ENCODE assay signal across 22 mouse cellular contexts in genomic region chr17:49535580-49535979, GRCm38 (mm10). TPM values are rescaled to one million over a fixed set of nuclear protein-coding genes. Genes with fewer than 3 reads are reported as not detected.
A peak's percentile ranks its signal among the peaks of the same experiment; 100 is the strongest.
DNase-seq lines count a peak whose midpoint lies in the region; ATAC-seq lines count a peak whose summit lies in the region.
"Had no signal": no experiment of that assay in that cellular context is flagged by ENCODE, and none has a peak within 500 bp of the region (broad histone marks: within the 10 kb centered on the region; RNA-seq: fewer than 3 reads in every experiment).

No protein-coding gene starts in this region.

- no peak overlapping the region for H3K9ac ChIP-seq in kidney, embryonic 15.5 days
- no peak overlapping the region for H3K9ac ChIP-seq in kidney, embryonic 14.5 days (ENCODE audit: low read depth, low read length)
- no peak overlapping the region for H3K9ac ChIP-seq in neural tube, embryonic 13.5 days
- no peak overlapping the region for H3K9ac ChIP-seq in neural tube, embryonic 15.5 days (replicated peaks)
- H3K9ac ChIP-seq: forebrain, embryonic 15.5 days; heart, embryonic 12.5 days; liver, postnatal 0 days had no signal

- DNase-seq in lung, postnatal 10 days = peak; percentile 65
- no peak for DNase-seq in heart, postnatal 25 days (ENCODE audit: low spot score)
- no peak for DNase-seq in gastrocnemius, postnatal 36 days
- DNase-seq: adrenal gland, postnatal 36 days; cerebellum, postnatal 10 days; embryo, embryonic 11 days; kidney, postnatal 14 days; liver, postnatal 0 days; right cerebral cortex, postnatal 14 days; thymus, adult 18-20 months had no signal

- no peaks in the 10 kb centered on the region for H3K36me3 ChIP-seq in kidney, embryonic 15.5 days
- no peaks in the 10 kb centered on the region for H3K36me3 ChIP-seq in kidney, embryonic 14.5 days (ENCODE audit: control insufficient read depth, insufficient read depth, low read length)
- H3K36me3 ChIP-seq in neural tube, embryonic 13.5 days = no peaks in the 10 kb centered on the region
- H3K36me3 ChIP-seq in neural tube, embryonic 15.5 days = no peaks in the 10 kb centered on the region
- H3K36me3 ChIP-seq: forebrain, embryonic 15.5 days; heart, embryonic 12.5 days; midbrain, embryonic 10.5 days had no signal

- H3K4me1 ChIP-seq in kidney, embryonic 15.5 days = peaks cover 36% of the 10 kb centered on the region
- H3K4me1 ChIP-seq in kidney, embryonic 14.5 days (ENCODE audit: control insufficient read depth, insufficient read depth, low read length) = peaks cover 16% of the 10 kb centered on the region
- H3K4me1 ChIP-seq in neural tube, embryonic 13.5 days (replicated peaks) = peaks cover 52% of the 10 kb centered on the region
- H3K4me1 ChIP-seq in neural tube, embryonic 15.5 days = peaks cover 19% of the 10 kb centered on the region; the same call in 1 of the 2 replicates

- H3K27ac ChIP-seq in kidney, embryonic 15.5 days = 0 out of 2 replicates have a peak overlapping the region, but pooled peaks have one; percentile 22
- H3K27ac ChIP-seq in kidney, embryonic 14.5 days (ENCODE audit: low read depth, low read length) = no peak overlapping the region
- H3K27ac ChIP-seq in neural tube, embryonic 13.5 days (replicated peaks) = peak overlapping the region; percentile 33; the same call in 1 of the 2 replicates
- no peak overlapping the region for H3K27ac ChIP-seq in neural tube, embryonic 15.5 days (replicated peaks)
- H3K27ac ChIP-seq: forebrain, embryonic 15.5 days; midbrain, embryonic 10.5 days had no signal

- intact Hi-C loops in heart, postnatal 25 days (cut with DNase I) = no loop called here
- intact Hi-C loops in gastrocnemius, postnatal 36 days (cut with DNase I) = no loop called here

- no peaks in the 10 kb centered on the region for H3K9me3 ChIP-seq in kidney, embryonic 15.5 days (replicated peaks)
- no peaks in the 10 kb centered on the region for H3K9me3 ChIP-seq in kidney, embryonic 14.5 days (ENCODE audit: control insufficient read depth, low read length)
- H3K9me3 ChIP-seq in neural tube, embryonic 13.5 days = no peaks in the 10 kb centered on the region
- H3K9me3 ChIP-seq in neural tube, embryonic 15.5 days (replicated peaks) = no peaks in the 10 kb centered on the region
- H3K9me3 ChIP-seq: forebrain, embryonic 15.5 days; heart, embryonic 12.5 days; midbrain, embryonic 10.5 days had no signal

- H3K27me3 ChIP-seq in kidney, embryonic 15.5 days = no peaks in the 10 kb centered on the region
- H3K27me3 ChIP-seq in kidney, embryonic 14.5 days (ENCODE audit: control insufficient read depth, insufficient read depth, low read length) = no peaks in the 10 kb centered on the region
- no peaks in the 10 kb centered on the region for H3K27me3 ChIP-seq in neural tube, embryonic 13.5 days
- H3K27me3 ChIP-seq in neural tube, embryonic 15.5 days (replicated peaks) = no peaks in the 10 kb centered on the region
- H3K27me3 ChIP-seq: forebrain, embryonic 15.5 days; heart, embryonic 12.5 days; Patski had no signal

- ATAC-seq in kidney, embryonic 15.5 days (replicated peaks; ENCODE audit: low FRiP score) = no peak
- ATAC-seq in kidney, embryonic 14.5 days (ENCODE audit: low FRiP score, low TSS enrichment) = no peak
- no peak for ATAC-seq in neural tube, embryonic 13.5 days (ENCODE audit: low read depth)
- no peak for ATAC-seq in neural tube, embryonic 15.5 days (ENCODE audit: low FRiP score)
- ATAC-seq: activated CD4-positive, CD25-positive, alpha-beta regulatory T cell, adult 4 months; forebrain, embryonic 15.5 days; inflammation-experienced regulatory T-cells, adult 6 months; liver, postnatal 0 days; Patski had no signal

- H3K4me3 ChIP-seq in kidney, embryonic 15.5 days (replicated peaks) = no peak overlapping the region
- H3K4me3 ChIP-seq in kidney, embryonic 14.5 days (ENCODE audit: low read length) = no peak overlapping the region
- H3K4me3 ChIP-seq in neural tube, embryonic 13.5 days = no peak overlapping the region
- no peak overlapping the region for H3K4me3 ChIP-seq in neural tube, embryonic 15.5 days (replicated peaks)
- H3K4me3 ChIP-seq: erythroblast, embryonic 14.5 days; forebrain, embryonic 15.5 days; heart, embryonic 12.5 days; midbrain, embryonic 10.5 days had no signal

- WGBS in kidney, embryonic 15.5 days = 41% methylated on average over 4 of the region's 4 CpGs
- WGBS in kidney, embryonic 14.5 days = 48% methylated on average over 4 of the region's 4 CpGs
- 54% methylated on average over 4 of the region's 4 CpGs for WGBS in neural tube, embryonic 13.5 days
- WGBS in neural tube, embryonic 15.5 days = 40% methylated on average over 4 of the region's 4 CpGs

- H3K4me2 ChIP-seq in kidney, embryonic 15.5 days = no peak overlapping the region
- H3K4me2 ChIP-seq in kidney, embryonic 14.5 days (replicated peaks; ENCODE audit: low read depth, low read length) = no peak overlapping the region
- H3K4me2 ChIP-seq in neural tube, embryonic 13.5 days = no peak overlapping the region
- H3K4me2 ChIP-seq in neural tube, embryonic 15.5 days = no peak overlapping the region
- H3K4me2 ChIP-seq: forebrain, embryonic 15.5 days; heart, embryonic 12.5 days had no signal

RNA-seq across cellular contexts. Expression of gene Daam2, which starts 28.6 kb away (rescaled TPM):
- polyA plus RNA-seq in kidney, embryonic 15.5 days (2015; fragmentation: Nextera tagmentation; extraction: Ambion mirVana) = 6.6 and 7.1 TPM in 2 replicates
- 4.7 and 7.9 TPM in 2 replicates for polyA plus RNA-seq in kidney, embryonic 14.5 days (2014; fragmentation: Nextera tagmentation; extraction: Ambion mirVana)
- polyA plus RNA-seq in neural tube, embryonic 13.5 days (2015; fragmentation: Nextera tagmentation; extraction: Ambion mirVana) = 6.8 and 7.7 TPM in 2 replicates
- 4.0 and 4.8 TPM in 2 replicates for polyA plus RNA-seq in neural tube, embryonic 15.5 days (2015; fragmentation: Nextera tagmentation; extraction: Ambion mirVana)
- 1 to 10 TPM; 8.8 to 9.7 TPM for total RNA-seq in heart, postnatal 25 days (2021)
- 1 to 10 TPM; 5.2 to 5.5 TPM for total RNA-seq in gastrocnemius, postnatal 36 days (2021)
- total RNA-seq: hematopoietic stem cell, adult 5-6 weeks had no signal
- polyA plus RNA-seq: erythroblast, embryonic 14.5 days; inflammation-experienced regulatory T-cells, adult 6 months had no signal

Comparison
In these comparisons a context has a peak if more than half of its experiments do, and no peak if none do; other contexts are left out.
1. H3K27ac ChIP-seq: peak in kidney, embryonic 15.5 days (single experiment) and neural tube, embryonic 13.5 days (single experiment); none in kidney, embryonic 14.5 days (single experiment) and neural tube, embryonic 15.5 days (single experiment).